Mouse (Mus musculus): ENCODE results near the gene Kif26b.

DNA sequence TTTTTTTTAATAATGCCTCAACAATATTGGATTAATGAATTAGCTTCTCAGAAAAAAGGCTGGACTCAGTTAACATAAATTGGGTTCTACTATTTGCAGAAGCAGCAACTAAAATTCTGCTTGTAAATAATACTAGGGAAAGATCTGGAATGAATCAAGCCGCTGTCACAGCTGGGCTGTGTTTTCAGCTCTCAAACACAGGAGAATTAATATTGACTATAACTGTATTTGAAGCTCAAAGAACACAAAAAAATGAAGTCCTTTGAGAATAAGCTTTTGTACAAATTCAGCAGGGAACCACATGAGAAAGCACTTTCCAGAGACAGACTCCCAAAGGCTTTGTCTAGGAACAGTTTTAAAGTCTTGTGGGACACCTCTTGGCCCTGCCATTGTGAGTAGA lies 134.6 kb downstream of the Kif26b start:
- TF ChIP-seq POLR2A (IDR thresholded peaks at IDR 0.05; ENCODE audit: low read depth, low read length) (no peak), CTCF (IDR thresholded peaks at IDR 0.05; ENCODE audit: extremely low read depth, insufficient read length, insufficient replicate concordance, low read depth, low read length) (no peak)
